Mouse (Mus musculus) CD4-positive, CD25-positive, alpha-beta regulatory T cell, adult 4 months (primary cell): Measurements from ENCODE around the gene Amotl1. TPM values are rescaled to one million over a fixed set of nuclear protein-coding genes. Genes with fewer than 3 reads are reported as not detected.
"Not testable (repeated sequence)": the region's sequence is repeated elsewhere in the genome, so short reads cannot be mapped to it uniquely, and the experiment has no call there.

Experiments used
- ATAC-seq: one replicate; pipeline ENCODE4 v1.8.0; 2017
- polyA plus RNA-seq, 2 experiments: library from polyadenylated mRNA; unstranded; fragments of 100-300 nt; shearing (Covaris generic); gene quantifications; one replicate each; pipeline ENCODE4 v1.2.1; 2017

The Amotl1 gene
- under 1 TPM in 1 of 2 experiments, not detected in 1; 0.06 TPM for polyA plus RNA-seq

DNA sequence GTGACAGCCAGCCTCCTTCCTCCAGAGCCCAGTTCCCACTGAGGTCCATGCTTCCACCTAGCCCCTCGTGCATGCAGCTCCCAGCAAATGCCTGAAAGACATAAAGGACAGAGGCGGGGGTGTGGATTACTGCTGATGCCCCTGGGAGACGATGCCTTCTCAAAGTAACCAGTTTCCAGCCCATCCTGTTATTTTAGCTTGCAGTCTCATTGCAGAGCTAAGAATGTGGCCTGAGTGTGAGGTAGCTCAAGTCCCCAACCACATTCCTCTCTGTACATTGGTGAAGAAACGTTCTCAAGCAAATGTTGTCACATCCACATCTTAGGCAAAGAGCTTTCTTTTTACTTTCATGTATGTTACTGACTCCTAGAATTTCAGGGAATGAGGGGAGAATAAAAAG, at the start of gene Amotl1:
Amotl1 (minus strand) TSS at position 101 of the 400 bp plus-strand sequence.
- ATAC-seq, result no peak

DNA sequence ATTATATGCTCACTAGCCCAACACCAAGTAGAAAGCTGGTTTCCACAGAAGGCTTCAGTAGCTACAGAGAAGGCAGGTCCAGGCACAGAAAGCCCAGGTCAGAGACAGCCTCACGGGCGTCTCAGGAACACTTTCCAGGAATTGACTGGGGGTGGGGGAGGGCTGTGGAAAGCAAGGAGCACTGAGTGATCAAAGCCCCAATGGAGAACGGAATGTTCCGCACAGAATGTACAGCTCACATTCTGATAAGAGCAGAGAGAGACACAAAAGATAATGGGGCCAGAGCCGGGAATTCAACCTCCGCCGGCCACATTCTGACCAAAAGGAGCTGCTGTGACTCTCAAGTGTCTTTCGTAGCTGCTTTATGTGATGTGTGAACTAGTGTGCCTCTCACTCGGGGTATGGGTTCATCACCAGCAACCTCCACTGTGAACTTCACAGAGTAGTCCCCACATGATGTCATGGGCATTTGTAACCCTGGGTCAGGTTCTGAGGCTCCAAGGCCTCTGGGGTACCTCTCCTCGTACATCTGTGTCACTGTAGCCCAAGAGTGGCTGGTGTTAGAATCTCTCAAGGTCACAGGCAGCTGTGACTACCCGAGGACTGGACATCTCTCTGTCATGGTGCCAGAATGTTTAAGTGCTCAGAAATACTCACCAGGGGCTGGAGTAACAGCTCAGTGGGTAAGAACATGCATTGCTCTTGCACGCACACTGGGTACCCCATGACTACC, 44.7 kb upstream of the Amotl1 start:
- ATAC-seq, result no peak

DNA sequence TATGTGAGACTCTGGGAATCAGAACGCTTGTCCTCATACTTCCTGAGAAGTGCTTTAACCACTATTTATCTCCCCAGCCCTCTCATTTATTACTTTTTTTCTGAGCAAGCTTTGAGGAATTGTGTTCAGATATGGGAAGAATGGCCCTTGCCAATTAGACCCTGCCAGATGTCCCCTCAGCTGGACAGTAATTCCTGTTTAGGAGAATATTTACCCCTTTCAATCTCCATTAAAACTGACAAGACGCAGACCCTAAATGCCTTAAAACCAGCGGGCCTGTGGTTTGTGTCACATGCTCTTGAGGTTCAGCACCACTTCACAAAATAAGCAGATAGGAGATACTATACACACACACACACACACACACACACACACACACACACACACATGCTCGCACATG, 39.5 kb upstream of the Amotl1 start:
- ATAC-seq, result no peak

- ATAC-seq, result no peak
Observed at GRCm38 (mm10) chr9:14682741-14683140, 37.9 kb upstream of the Amotl1 start.

DNA sequence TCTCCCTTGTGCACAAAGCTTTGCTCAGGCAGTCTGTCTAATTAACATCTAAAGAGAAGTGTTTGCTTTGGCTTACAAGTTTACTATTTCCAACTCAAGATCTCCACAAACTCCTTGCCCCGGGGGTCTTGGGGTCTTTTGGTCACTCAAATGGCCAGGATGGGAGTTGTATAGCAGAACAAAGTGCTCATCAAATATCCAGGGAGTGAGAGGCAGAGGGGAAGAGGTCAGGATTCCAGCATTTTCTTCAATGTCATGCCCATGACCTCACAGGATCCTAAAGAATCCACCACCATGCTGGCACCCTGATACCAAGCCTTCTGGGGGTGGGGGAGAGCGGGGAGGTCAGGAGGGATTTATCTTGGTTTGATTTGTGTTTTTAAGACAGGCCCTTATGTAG, 35.7 kb upstream of the Amotl1 start:
- no peak for ATAC-seq

- ATAC-seq, result no peak
Observed at GRCm38 (mm10) chr9:14675707-14676691, 31.1 kb upstream of the Amotl1 start.

DNA sequence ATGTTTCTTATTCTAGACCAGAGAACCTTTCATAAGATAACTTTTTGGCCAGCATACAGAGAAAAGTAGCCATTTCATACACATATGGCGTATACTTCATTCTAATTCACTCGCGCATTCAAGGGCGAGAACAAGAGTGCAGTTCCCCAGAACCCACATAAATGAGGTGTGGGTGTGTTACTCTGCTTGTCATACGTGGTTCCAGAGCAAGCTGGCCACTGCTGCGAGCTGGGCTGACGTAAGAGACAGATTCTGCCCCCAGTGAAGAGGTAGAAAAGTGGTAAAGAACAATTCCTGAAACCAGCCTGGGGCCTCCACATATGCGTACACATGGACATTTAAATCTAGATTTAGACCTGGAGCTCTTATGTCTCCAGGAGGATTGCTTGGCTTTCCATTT, 29.6 kb upstream of the Amotl1 start:
- no peak for ATAC-seq

DNA sequence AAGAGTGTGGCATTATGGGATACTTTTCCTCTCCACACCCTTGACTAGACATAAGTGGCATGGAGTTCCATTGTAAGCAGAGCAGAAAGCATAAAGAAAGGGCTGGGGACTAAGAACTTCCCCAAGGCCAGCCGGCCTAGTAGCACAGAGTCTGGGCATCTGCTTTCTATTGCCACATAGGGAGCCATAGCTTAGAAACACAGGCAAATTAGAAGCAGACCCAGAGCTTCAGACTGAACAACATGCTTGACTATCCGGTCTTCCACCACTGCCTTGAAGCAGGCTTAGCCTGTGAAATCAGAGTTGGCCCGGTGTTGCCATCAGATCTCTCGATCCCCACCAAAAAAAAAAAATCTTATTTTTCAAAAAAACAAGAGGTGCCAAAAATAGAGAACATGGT, 28.3 kb upstream of the Amotl1 start:
- ATAC-seq, result no peak

GRCm38 (mm10) chr9:14671965-14672364, 27.1 kb upstream of the Amotl1 start:
- not testable (repeated sequence) for ATAC-seq

GRCm38 (mm10) chr9:14668382-14668781, 23.5 kb upstream of the Amotl1 start:
- no peak for ATAC-seq

DNA sequence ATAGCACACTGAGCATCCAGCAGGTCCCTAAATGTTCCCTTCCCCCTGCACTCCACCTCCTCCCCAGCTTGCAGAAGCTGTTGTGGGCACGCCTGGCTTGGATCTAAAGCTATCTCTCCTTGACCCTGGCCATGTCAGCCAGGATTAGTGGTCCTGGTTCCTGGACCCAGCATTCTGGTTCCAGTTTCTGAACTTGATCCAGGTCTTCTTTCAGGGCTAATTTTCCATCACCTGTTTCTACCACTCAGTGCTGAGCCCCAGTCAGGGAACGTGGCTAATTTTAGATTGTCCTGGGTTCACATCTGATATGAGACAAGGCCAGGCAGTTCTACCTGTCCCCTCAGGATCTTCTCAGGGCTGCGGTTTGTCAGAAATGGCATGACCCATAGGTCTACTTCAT, 21.2 kb upstream of the Amotl1 start:
- ATAC-seq, result no peak

DNA sequence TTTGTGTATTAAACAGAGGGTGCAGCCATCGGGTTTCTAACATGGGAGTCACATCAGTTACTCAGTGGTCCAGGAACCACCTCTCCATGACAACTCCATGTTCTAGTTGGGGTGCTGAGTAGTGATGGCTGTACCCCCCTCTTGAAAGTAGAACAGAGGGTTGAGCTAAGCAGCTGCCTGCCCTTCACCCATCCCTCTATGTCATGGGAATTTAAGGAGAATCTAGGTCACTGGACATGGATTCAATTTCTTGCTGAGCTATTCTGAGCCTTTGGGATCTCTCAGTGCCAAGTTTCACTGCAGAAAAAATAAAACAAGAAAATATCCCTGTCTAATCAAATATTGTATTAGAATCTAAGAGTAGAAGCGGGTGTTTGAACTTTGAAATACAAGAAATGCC, 18.7 kb upstream of the Amotl1 start:
- no peak for ATAC-seq

DNA sequence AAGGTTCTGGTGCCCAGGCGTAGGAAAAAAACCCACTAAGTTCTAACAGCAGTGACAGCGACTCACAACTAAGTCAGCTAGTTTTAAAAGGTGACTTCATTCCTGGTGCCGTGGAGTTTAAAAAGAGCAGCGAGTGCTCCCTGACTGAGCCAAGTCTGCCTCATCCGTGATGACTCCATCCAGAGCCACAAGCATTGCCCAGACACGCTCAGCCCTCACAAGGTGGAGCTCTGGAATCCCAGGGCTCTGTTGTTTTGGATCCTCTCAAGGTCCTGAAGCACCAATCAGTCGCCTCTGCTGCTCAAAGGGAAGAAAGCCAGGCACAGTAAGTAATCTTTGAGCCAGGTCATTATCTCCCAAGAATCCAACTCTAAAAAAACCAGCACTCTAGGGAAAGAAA, 18.0 kb upstream of the Amotl1 start:
- no peak for ATAC-seq

GRCm38 (mm10) chr9:14662138-14662537, 17.3 kb upstream of the Amotl1 start:
- ATAC-seq, result no peak

GRCm38 (mm10) chr9:14657926-14658325, 13.1 kb upstream of the Amotl1 start:
- ATAC-seq, result peak; percentile 80

- no peak for ATAC-seq
Observed at GRCm38 (mm10) chr9:14654010-14654409, 9.2 kb upstream of the Amotl1 start.

DNA sequence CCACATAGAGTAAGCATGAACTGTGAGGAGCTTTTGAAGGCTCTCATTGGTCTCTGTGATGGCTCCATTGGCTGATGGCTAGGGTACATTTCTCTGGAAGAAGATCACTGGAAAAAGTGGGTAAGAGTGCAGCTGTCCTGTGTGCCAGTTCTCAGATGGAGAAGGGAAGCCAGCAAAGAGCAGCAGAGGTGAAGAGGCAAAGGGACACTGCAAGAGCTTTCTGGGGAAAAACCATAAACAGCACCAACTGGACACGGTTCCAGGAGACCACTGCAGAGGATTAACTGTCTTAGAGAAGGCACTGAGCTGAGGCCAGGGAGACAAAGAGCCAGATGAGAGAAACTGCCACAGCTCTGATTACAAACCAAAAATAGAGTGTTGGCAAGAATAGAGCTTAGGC, 7.9 kb upstream of the Amotl1 start:
- ATAC-seq, result no peak

- no peak for ATAC-seq
Observed at GRCm38 (mm10) chr9:14647849-14648248, 3.0 kb upstream of the Amotl1 start.

- ATAC-seq, result no peak
Observed at GRCm38 (mm10) chr9:14646641-14647040, 1.8 kb upstream of the Amotl1 start.

- ATAC-seq, result no peak
Observed at GRCm38 (mm10) chr9:14646061-14646460, 1.2 kb upstream of the Amotl1 start.

DNA sequence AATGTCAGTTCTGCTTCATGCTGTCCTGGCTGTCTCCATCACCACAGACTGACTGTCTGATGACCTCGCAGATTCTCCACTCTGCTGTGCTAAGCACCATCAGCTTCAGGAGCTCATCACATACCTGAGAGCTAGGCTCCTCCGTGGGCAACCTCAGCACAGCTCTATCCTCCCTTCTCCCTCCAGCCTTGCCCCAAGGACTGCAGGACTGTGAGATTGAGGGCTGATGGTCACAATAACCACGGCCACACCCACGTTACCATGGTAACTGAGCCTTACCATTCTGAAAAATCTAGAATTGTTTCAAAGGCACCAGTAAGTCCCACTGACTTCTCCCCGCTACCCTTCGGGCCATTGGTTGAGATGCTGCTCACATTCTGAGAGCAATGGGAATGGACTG, 1.5 kb downstream of the Amotl1 start:
- no peak for ATAC-seq

GRCm38 (mm10) chr9:14642251-14643021, 2.4 kb downstream of the Amotl1 start:
- no peak for ATAC-seq
